Mouse (Mus musculus) cerebellum, adult 8-10 months (tissue): Measurements from ENCODE around the gene Thpo.

Experiments
- DNase-seq: peaks from one replicate; pipeline ENCODE4 v3.0.0; 2022

Gene Thpo

GRCm38 (mm10) chr16:20723247-20723646 is 11.1 kb downstream of the Thpo start:
- DNase-seq = no peak

DNA sequence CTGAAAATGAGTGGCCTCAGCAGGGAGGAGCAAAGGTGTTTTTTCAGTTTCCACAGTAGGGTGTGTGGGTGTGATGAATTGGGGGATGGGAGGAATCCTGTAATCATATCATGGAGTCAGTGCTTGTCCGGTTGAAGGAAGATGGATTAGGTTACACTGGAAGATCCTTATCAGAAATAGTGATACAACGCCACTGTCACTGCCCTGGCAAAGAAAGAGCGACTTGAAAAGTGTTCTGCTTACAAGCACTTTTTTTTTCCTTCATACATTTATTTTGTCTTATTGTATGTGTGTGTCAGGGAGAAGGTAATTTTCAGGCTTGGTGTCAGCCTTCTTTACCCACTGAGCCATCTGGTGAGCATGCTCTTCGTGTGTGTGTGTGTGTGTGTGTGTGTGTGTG is 11.6 kb downstream of the Thpo start:
- no peak for DNase-seq

DNA sequence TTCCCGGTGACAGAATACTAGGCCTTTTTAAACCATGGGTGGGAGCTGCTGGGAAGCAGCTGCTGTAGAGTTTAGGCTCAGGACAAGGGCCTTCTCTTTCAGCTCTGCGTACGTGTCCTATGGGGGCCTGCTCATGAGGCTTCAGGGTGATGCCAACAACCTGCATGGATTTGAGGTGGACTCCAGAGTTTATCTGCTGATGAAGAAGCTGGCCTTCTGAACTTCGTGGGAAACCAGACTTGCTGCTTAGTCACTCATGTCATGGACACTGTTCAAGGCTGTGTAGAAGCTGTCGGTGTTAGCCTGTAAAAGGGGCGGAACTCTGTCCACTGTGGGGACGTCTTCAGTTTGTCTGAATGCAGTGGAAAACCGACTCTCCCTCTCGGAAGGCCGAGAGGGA is 12.5 kb downstream of the Thpo start:
- no peak for DNase-seq

- DNase-seq = no peak
These were observed 16.2 kb downstream of the Thpo start for GRCm38 (mm10) chr16:20717978-20718670.

DNA sequence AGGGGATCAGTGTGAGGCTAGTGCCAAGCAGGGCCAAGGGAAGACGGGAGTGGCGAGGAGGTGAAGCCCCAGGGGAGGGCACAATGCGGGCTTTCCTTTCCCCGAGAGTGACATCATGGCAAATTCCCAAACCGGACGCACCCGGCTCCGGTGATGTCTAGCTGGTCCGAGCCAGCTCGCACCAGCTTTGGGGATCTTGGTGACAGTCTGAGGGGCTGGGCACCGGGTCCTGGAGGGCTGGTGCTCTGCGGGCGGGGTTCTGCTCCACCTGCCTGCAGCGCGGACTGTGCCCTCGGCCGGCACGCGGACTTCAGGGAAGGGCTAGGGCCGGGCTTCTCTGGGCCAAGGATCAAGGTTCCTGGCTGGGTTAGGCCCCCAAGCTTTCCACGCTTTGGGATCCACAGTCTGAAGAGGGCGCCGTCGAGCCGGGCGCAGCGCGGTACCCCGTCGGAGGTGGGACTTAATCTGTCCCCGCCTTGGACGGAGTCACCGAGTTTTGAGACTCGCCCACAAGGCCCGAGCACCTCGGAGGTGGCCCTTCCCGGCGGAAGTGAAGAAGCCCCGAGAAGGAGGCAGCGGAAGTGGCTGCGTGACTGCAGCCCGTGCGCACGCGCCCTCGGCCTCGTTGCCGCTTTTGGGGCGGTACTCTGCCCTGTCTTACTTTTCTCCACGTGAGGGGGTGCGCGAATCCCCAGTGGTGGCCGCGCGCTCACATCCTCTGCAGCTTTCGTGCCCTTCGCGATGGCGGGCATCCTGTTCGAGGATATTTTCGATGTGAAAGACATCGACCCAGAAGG is 16.9 kb downstream of the Thpo start, which contains the start of the genes Polr2h and Clcn2:
Gene Polr2h (plus strand): TSS at position 485 of the 797 bp plus-strand sequence.
Gene Clcn2 (minus strand): TSS at position 566 of the 797 bp plus-strand sequence.
- DNase-seq = peak; percentile 96

DNA sequence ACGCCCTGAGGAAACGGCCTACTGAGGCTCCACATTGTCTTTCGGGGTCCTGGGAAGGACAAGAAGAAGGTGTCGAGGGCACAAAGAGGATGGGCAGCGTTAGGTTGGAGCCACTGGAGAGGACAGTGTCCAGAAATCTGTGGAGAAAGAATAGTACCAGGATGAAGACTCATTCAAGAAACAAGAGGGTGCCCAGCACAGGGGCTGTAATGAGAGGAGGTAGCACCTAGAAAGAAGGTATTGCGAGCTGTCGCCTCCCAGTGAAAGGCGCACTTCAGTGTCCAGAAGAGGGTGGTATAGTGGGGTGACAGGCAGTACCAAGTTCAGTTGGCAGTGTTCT is 17.5 kb downstream of the Thpo start:
- no peak for DNase-seq

DNA sequence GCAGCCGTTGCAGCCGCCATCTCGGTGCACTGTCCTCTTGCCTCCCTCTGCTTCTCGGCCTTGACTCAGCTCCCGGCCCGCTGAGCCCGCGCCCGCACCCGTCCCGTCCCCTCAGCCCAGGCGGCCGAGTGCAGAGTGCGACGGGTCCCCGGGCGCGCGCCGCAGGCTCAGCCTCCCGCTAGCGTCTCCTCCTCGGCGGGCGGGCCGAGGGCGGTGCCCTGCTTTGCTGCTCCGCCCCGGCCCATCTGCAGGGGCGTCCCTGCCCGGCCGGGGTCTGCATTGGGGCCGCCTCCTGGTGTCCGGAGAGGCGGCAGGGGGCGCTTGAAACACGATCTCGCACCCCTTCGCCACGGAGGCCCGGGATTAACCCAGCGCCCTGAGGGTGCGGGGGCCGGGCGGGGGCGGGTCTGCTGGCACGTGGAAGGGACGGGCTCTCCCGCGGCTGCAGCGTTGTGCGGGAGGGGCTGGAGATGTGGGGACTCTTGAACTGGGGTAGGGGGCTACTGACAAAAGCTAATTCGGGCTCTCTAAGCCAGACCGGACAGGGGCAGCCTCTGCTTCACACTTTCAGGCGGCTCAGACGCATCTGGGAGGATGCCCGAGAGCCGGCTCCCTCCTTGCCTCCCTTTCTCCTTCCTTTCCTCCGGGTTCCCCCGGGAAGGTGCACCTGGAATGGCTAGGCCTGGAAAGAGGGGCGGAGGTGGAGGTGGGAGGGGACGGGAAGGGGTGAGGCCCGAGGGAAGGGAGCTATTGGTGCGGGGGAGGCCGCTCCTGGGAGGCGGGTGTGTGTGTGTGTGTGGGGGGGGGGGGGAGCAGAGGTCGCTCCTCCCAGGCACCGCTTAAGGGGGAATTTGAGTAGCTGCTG is 18.1 kb downstream of the Thpo start:
- DNase-seq = peak; percentile 76

GRCm38 (mm10) chr16:20715566-20715965 is 18.7 kb downstream of the Thpo start:
- DNase-seq = peak; percentile 44

DNA sequence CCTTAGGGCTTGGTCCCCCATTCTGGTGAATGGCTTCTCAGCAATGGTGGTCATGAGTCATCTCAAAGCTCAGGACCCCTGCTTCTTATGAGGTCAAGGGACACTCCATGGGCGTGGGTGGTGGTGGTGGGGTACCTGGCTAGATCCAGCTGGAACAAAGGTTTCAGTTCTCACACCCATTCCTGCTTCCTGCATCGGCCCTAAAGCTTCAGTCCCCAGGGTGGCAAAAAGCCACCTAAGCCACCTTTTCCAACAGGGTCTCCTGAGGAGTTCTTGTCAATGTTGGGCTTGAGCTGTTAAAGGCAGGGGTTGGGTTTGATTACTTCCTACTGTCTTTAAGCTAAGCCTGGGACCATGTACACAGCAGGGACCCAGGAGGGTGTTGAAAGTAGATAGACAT is 19.1 kb downstream of the Thpo start:
- peak; percentile 30 for DNase-seq

DNA sequence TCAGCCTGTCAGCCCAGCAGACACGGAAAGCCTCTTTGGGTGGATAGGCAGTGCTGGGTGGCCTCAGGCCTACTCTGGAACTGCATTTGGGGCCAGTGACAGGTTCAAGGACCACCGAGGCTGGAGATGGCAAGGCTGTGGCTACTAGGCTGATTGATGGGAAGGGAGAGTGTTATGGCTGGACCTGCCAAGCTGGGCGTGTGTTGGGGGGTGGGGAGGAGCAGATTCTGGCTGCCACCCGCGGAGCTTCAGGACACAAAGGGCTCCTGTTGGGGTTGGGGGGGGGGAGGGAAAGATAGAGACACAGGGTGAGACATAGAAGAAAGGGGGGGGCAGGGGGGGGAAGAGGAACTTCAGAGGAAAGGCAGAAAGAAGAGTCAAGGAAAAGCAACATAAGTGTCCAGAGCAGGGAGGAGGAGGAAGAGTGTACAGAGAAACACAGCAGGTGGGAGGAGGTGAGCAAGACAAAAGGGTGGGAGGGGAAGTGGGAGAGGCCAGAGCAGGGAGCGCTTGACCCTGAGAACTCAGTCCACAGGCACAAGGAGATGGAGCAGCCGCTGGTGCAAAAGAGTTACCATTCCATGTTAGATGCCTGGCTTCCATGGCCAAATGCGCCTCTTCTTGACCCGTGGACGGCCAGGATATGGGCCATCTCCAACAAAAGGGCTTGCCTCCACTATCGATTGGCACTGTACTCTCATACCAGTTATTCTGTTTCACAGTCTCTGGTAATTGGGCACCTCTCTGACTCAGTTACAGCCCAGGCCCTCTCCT is 19.8 kb downstream of the Thpo start:
- DNase-seq = peak; percentile 34

- no peak for DNase-seq
These were observed 21.4 kb downstream of the Thpo start for GRCm38 (mm10) chr16:20712889-20713288.

GRCm38 (mm10) chr16:20712190-20712589 is 22.1 kb downstream of the Thpo start:
- DNase-seq = no peak

DNA sequence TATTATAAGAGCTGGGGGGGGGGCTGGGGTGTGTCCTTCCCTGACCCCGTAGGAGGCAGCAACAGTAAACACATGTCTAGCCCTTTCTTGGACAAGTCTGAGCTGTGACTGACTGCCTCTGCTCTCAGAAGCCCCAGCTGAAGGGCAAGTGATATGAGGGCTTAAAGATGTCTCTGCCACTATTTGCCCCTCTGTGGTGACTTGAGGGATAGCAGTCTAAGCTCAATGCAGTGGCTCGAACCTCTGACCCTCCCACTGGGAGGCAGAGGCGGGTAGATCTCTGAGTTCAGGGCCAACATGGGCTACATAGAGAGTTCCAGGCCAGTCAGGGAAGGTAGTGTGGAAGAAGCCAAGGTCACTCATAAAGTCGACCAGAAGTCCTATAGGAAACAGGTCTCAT is 23.5 kb downstream of the Thpo start:
- no peak for DNase-seq

GRCm38 (mm10) chr16:20710370-20710769 is 23.9 kb downstream of the Thpo start:
- no peak for DNase-seq

DNA sequence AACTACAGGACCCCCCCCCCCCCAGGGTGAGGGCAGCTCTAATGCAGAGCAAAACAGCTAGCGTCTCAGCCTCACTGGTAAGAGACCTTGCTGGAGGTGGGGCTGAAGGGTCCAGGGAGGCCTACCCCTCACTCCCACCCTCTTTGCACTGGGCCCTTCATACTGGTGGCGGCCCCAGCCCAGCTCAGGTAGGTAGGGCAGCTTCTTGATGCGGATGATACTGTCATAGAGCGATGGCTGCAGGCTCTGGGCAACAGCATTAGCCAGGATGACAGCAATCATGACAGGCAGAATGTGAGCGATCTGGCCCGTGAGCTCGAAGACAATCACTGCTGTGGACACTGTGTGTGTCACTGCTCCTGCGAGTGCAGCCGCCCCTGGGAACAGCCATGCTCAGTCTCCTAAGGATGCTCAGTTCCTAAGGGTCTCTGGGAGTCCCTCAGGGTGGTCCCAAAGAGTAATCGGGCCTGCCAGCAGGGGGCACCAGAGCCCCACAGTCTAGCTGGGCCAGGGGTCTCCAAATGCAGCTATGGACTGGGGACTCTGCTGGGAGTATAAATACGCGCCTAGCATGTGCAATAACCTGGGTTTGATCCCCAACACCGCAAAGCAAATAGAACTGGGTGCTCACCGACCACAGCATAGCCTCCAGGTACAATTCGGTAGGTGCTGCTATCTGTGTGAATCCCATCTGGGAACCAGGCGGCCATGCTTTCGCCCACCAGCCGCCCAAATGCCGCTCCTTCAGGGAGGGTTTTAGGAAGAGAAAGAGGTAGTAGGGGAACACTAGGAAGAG is 25.2 kb downstream of the Thpo start:
- peak; percentile 36 for DNase-seq

- DNase-seq = no peak
These were observed 25.9 kb downstream of the Thpo start for GRCm38 (mm10) chr16:20708220-20708938.

DNA sequence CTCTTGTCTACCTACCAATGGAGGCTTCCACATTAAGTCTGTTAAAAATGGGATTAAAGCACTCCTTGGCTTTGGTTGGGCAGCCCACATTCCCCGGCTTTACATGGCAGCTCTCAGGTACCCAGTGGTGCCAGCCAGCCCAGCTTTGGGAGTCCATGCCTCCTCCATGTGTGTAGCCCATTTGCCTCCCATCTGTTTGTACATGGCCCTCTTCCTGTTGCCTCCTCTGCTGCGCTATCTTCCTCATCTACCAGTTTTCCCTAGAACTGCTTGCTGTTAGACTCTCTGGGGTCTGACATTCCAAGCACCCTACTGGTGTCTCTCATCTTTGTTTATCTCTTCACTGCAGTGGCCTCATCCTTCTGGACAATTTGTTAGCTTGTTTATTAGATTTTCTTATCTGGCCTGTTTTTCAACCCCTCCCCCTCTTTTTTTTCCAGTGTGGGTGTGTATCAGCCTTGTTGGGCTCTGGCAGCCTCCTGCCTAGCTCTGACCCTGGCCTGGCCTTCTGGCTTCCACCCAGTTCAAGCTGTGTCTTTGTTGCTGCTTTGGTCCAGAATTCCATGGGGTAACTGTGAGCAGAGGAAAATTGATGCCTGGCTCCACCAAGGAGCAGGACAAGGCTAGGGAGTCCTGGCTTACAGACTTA is 27.8 kb downstream of the Thpo start:
- peak; percentile 30 for DNase-seq

- DNase-seq = peak; percentile 32
These were observed 28.5 kb downstream of the Thpo start for GRCm38 (mm10) chr16:20705786-20706185.

- DNase-seq = no peak
These were observed 30.5 kb downstream of the Thpo start for GRCm38 (mm10) chr16:20703699-20704400.

DNA sequence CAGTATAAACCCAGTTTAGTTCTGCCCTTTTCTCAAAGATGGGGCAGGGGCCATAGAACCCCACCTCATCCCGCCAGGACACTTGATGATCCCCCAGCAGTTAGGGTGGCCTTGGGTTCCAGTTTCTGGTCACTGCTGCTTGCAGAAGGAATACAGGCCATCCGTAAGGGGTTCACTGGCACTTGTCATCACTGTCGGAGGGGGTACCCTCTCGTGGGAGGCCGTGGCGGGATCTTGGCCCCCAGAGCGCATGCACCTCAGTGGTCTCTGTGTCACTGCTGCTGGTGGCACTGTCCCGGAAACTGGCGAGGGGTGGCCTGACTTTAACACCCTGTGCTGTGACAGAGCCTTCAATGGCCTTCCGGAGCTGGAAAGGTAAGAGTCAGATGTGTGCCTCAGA is 31.2 kb downstream of the Thpo start:
- no peak for DNase-seq
